Mouse (Mus musculus): Measurements from ENCODE around the gene Dgkb. TPM values are rescaled to one million over a fixed set of nuclear protein-coding genes. Genes with fewer than 3 reads are reported as not detected.

Gene Dgkb
- polyA plus RNA-seq (2014; fragmentation: Illumina TruSeq; extraction: RNeasy Lipid Tissue Mini Kit (QIAGEN cat#74804); ENCODE audit: low read depth, low replicate concordance), result 3.1 TPM

DNA sequence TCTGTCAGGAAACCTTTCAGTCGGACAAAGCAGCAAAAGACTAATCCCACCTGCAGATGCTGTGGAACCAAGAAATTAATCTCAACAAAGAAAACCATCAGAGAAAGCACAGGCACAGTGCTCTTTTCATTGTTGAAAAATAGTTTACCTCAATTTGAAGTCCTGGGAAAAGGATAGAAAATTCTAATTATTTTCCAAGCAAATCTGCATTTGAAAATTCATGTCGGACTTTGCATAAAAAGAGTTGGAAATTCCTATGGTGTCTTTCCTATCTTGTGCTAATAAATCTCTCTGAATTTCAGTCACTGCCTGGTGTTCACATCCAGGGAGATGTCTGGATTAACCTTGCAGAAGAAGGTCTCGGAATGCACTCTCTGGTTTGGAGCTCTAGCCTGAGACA, at the start of gene Dgkb:
Dgkb (plus strand) TSS at position 301 of the 400 bp plus-strand sequence.

Data from sigmoid colon, adult 10 weeks (tissue).